Mouse (Mus musculus): ENCODE measurements around the gene 4930590J08Rik. TPM values are rescaled to one million over a fixed set of nuclear protein-coding genes. Genes with fewer than 3 reads are reported as not detected.

Gene 4930590J08Rik
- polyA plus RNA-seq, 1 experiment from 2014 or later = 0.79 TPM

DNA sequence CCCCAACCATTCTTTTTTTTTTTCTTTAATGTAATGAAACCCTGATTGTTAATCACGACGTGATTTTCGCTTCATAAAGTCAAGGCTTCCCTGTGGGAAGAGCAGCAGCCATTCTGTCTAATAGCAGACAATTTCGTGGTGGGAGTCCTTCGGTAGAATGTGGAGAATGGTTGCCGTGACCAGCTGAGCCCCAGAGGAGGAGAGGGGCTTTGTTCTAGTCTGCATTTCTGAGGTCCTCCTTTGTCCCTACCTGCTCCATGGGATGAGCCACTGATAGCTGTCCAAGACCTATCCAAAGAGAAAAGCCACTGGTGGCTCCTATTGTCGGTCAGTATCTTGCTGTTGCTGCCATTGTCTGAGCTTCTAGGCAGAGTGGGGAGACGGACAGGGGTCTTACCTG, 93.5 kb downstream of the 4930590J08Rik start:
- H3K36me3 ChIP-seq (ENCODE audit: insufficient read depth) = no peaks in the 10 kb centered on the region
- no peak overlapping the region for H3K27ac ChIP-seq (ENCODE audit: low read depth)
- no peak for ATAC-seq (ENCODE audit: insufficient read depth)
- no peaks in the 10 kb centered on the region for H3K4me1 ChIP-seq (ENCODE audit: insufficient read depth)
- DNase-seq = no peak
- no peak for TF ChIP-seq CTCF (IDR thresholded peaks at IDR 0.05; ENCODE audit: low read depth)
- H3K27me3 ChIP-seq (ENCODE audit: insufficient read depth, low read length) = no peaks in the 10 kb centered on the region
- WGBS = 74% methylated on average over 8 of the region's 8 CpGs
- H3K9me3 ChIP-seq (ENCODE audit: low read depth, low read length) = no peaks in the 10 kb centered on the region
- H3K4me3 ChIP-seq (ENCODE audit: low read depth, low read length) = no peak overlapping the region
- H3K9ac ChIP-seq = no peak overlapping the region
- H3K4me2 ChIP-seq = no peak overlapping the region

Other genes starting within 250 kb of the 4930590J08Rik start
- 47.6 and 50.7 TPM in 2 replicates for gene Slc6a6, start 218.8 kb upstream of the 4930590J08Rik start, polyA plus RNA-seq (2014; fragmentation: Nextera tagmentation; extraction: Ambion mirVana)
- 0.14 and 0.37 TPM in 2 replicates for gene Grip2, start 75.6 kb upstream of the 4930590J08Rik start, polyA plus RNA-seq (2014; fragmentation: Nextera tagmentation; extraction: Ambion mirVana)
- 31.7 and 37.2 TPM in 2 replicates for gene Ccdc174, start 24.8 kb upstream of the 4930590J08Rik start, polyA plus RNA-seq (2014; fragmentation: Nextera tagmentation; extraction: Ambion mirVana)
- gene Fgd5, start 76.1 kb downstream of the 4930590J08Rik start, polyA plus RNA-seq (2014; fragmentation: Nextera tagmentation; extraction: Ambion mirVana) = 15.6 and 16.9 TPM in 2 replicates
- gene Nr2c2, start 188.6 kb downstream of the 4930590J08Rik start, polyA plus RNA-seq (2014; fragmentation: Nextera tagmentation; extraction: Ambion mirVana) = 32.3 and 33.4 TPM in 2 replicates